In the genomic region with DNA sequence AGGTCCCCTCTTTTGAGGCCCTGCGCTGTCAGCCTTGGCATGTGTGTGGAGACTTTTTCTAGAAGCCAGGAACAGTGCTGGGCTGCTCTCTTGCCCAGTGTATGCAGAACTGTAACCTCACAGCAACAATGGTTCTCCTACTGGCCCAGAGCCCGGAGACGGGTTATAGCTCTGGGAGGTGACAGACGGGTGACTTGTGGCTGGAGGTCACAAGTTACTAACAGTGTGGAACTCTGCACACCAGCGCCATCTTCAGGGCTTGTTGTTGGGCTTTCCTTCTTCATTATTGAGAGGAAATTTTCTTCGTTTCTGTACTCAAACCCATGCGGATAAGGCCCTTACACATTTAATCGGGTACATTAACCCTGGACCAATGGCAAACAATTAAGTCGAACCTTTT, we compare ENCODE assay signal across 8 mouse cellular contexts. TPM values are rescaled to one million over a fixed set of nuclear protein-coding genes. Genes with fewer than 3 reads are reported as not detected.
DNase-seq lines count a peak whose midpoint lies in the region; ATAC-seq and TF ChIP-seq lines count a peak whose summit lies in the region.

No protein-coding gene starts in this region.

- ATAC-seq in hindbrain, postnatal 0 days, result no peak
- no peak for ATAC-seq in hindbrain, embryonic 12.5 days (ENCODE audit: low FRiP score)

- H3K4me2 ChIP-seq in hindbrain, postnatal 0 days (ENCODE audit: low read depth, low read length), result no peak overlapping the region
- no peak overlapping the region for H3K4me2 ChIP-seq in hindbrain, embryonic 12.5 days (replicated peaks)

- no peak overlapping the region for H3K9ac ChIP-seq in hindbrain, postnatal 0 days (replicated peaks; ENCODE audit: low read length)
- H3K9ac ChIP-seq in hindbrain, embryonic 12.5 days, result no peak overlapping the region

- peak; percentile 65 for TF ChIP-seq CTCF in hindbrain, postnatal 0 days (IDR thresholded peaks at IDR 0.05; ENCODE audit: low read depth)

- 54% methylated on average over 9 of the region's 9 CpGs for whole genome bisulfite sequencing in hindbrain, postnatal 0 days
- 63% methylated on average over 9 of the region's 9 CpGs for WGBS in hindbrain, embryonic 12.5 days

- peak; percentile 79 for DNase-seq in hindbrain, postnatal 0 days (ENCODE audit: low spot score)
- DNase-seq in 416B (ENCODE audit: low read depth), result peak; percentile 55
- DNase-seq in adrenal gland, adult 2 months, result peak; percentile 82
- DNase-seq in kidney, adult 8-10 months, result peak; percentile 70 to 76
- peak; percentile 1 for DNase-seq in yolk sac, embryonic 10.5 days (ENCODE audit: low spot score)
- no peak for DNase-seq in Muller cell, postnatal 12 days (ENCODE audit: inconsistent ontology term)
- DNase-seq in frontal cortex, postnatal 25 days (ENCODE audit: low spot score in 2 of 2), result no peak

- peaks cover 4% of the 10 kb centered on the region; the same call in 1 of the 2 replicates for H3K36me3 ChIP-seq in hindbrain, postnatal 0 days (ENCODE audit: insufficient read depth, low read length)
- peaks cover 45% of the 10 kb centered on the region for H3K36me3 ChIP-seq in hindbrain, embryonic 12.5 days

- H3K27me3 ChIP-seq in hindbrain, postnatal 0 days (ENCODE audit: insufficient read depth, low read length), result no peaks in the 10 kb centered on the region
- H3K27me3 ChIP-seq in hindbrain, embryonic 12.5 days, result no peaks in the 10 kb centered on the region

- no peak overlapping the region for H3K27ac ChIP-seq in hindbrain, postnatal 0 days
- no peak overlapping the region for H3K27ac ChIP-seq in hindbrain, embryonic 12.5 days

- H3K4me1 ChIP-seq in hindbrain, postnatal 0 days (ENCODE audit: insufficient read depth, low read length), result 0 out of 2 replicates have a peak, but pooled peaks cover 4% of the 10 kb centered on the region
- peaks cover 24% of the 10 kb centered on the region for H3K4me1 ChIP-seq in hindbrain, embryonic 12.5 days

- H3K4me3 ChIP-seq in hindbrain, postnatal 0 days (ENCODE audit: low read length), result no peak overlapping the region
- no peak overlapping the region for H3K4me3 ChIP-seq in hindbrain, embryonic 12.5 days

- no peaks in the 10 kb centered on the region for H3K9me3 ChIP-seq in hindbrain, postnatal 0 days (ENCODE audit: low read length)
- no peaks in the 10 kb centered on the region for H3K9me3 ChIP-seq in hindbrain, embryonic 12.5 days (replicated peaks)

RNA-seq across cellular contexts. Expression of gene Cpne5, which starts 11.5 kb away (rescaled TPM):
- total RNA-seq in hindbrain, postnatal 0 days (2014; rRNA removed), result 56.1 and 65.8 TPM in 2 replicates
- 56.6 and 61.6 TPM in 2 replicates for polyA plus RNA-seq in hindbrain, postnatal 0 days (2015; fragmentation: Nextera tagmentation; extraction: Ambion mirVana)
- polyA plus RNA-seq in hindbrain, embryonic 12.5 days (2016; fragmentation: Nextera tagmentation; extraction: Ambion mirVana), result 6.0 and 6.1 TPM in 2 replicates
- under 1 TPM; 0.38 to 0.75 TPM for total RNA-seq in adrenal gland, adult 2 months (2021)
- 1.4 and 1.7 TPM in 2 replicates for polyA plus RNA-seq in adrenal gland, adult 2 months (2012; rRNA removed)

RNA-seq across cellular contexts. Expression of gene Ppil1, which starts 14.5 kb away (rescaled TPM):
- total RNA-seq in hindbrain, postnatal 0 days (2014; rRNA removed), result 72.6 and 81.4 TPM in 2 replicates
- 84.3 and 87.7 TPM in 2 replicates for polyA plus RNA-seq in hindbrain, postnatal 0 days (2015; fragmentation: Nextera tagmentation; extraction: Ambion mirVana)
- 102 and 105 TPM in 2 replicates for polyA plus RNA-seq in hindbrain, embryonic 12.5 days (2016; fragmentation: Nextera tagmentation; extraction: Ambion mirVana)
- 10 to 100 TPM; 19.7 to 28.0 TPM for total RNA-seq in adrenal gland, adult 2 months (2021)
- polyA plus RNA-seq in adrenal gland, adult 2 months (2012; rRNA removed), result 24.6 and 26.2 TPM in 2 replicates

RNA-seq across cellular contexts. Expression of gene BC004004, which starts 19.1 kb away (rescaled TPM):
- total RNA-seq in hindbrain, postnatal 0 days (2014; rRNA removed), result 181 and 262 TPM in 2 replicates
- 139 and 145 TPM in 2 replicates for polyA plus RNA-seq in hindbrain, postnatal 0 days (2015; fragmentation: Nextera tagmentation; extraction: Ambion mirVana)
- polyA plus RNA-seq in hindbrain, embryonic 12.5 days (2016; fragmentation: Nextera tagmentation; extraction: Ambion mirVana), result 72.5 and 76.9 TPM in 2 replicates
- total RNA-seq in adrenal gland, adult 2 months (2021), result 100 to 1,000 TPM; 146 to 151 TPM
- polyA plus RNA-seq in adrenal gland, adult 2 months (2012; rRNA removed), result 49.7 and 54.1 TPM in 2 replicates

Comparison
In these comparisons a context has a peak if more than half of its experiments do, and no peak if none do; other contexts are left out.
1. DNase-seq: peak in hindbrain, postnatal 0 days (single experiment), 416B (single experiment), adrenal gland, adult 2 months (single experiment), kidney, adult 8-10 months (2 of 2) and yolk sac, embryonic 10.5 days (single experiment); none in Muller cell, postnatal 12 days (single experiment) and frontal cortex, postnatal 25 days (0 of 2).